Comparison of ENCODE assay signal across 21 mouse cellular contexts in the genomic region with DNA sequence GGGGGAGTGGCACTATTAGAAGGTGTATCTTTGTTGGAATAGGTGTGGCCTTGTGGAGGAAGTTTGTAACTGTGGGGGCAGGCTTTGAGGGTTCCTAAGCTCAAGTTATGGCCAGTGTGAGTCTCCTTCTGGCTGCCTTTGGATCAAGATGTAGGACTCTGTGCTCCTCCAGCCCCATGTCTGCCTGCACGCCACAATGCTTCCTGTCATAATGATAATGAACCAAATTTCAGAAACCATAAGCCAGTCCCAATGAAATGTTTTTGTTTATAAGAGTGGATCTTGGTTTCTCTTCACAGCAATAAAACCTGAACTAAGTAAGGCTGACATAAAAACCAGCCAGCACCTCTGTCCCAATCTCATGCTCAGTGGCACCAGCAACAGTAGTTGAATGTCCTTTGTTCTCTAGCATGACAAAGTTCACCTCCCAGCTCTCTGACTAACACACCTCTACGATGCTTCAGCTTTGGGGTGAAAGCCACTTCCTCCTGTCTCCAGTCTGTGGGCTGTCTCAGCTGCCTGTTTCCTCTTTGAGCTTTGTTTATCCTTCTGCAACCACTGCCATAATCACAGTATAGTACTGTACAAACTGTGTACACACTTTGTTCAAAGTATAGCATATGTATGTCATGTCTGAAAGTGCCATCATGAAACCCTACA. TPM values are rescaled to one million over a fixed set of nuclear protein-coding genes. Genes with fewer than 3 reads are reported as not detected.
DNase-seq lines count a peak whose midpoint lies in the region; ATAC-seq and TF ChIP-seq lines count a peak whose summit lies in the region.
"Had no signal": no experiment of that assay in that cellular context is flagged by ENCODE, and none has a peak within 500 bp of the region (broad histone marks: within the 10 kb centered on the region; RNA-seq: fewer than 3 reads in every experiment).

No protein-coding gene starts in this region.

- no peak overlapping the region for H3K4me3 ChIP-seq in stomach, postnatal 0 days (ENCODE audit: low read depth, low read length)
- H3K4me3 ChIP-seq in midbrain, embryonic 16.5 days (ENCODE audit: low read depth, low read length) = no peak overlapping the region
- no peak overlapping the region for H3K4me3 ChIP-seq in liver, embryonic 12.5 days
- H3K4me3 ChIP-seq: embryonic facial prominence, embryonic 12.5 days; midbrain, embryonic 15.5 days; neural tube, embryonic 13.5 days had no signal

- 72% methylated on average over 2 of the region's 2 CpGs for WGBS in stomach, postnatal 0 days
- WGBS in midbrain, embryonic 16.5 days = 92% methylated on average over 2 of the region's 2 CpGs
- 23% methylated on average over 2 of the region's 2 CpGs for WGBS in liver, embryonic 12.5 days (ENCODE audit: insufficient replicate concordance)

- TF ChIP-seq EP300 in stomach, postnatal 0 days (optimal IDR thresholded peaks at IDR 0.05) = no peak

- H3K9ac ChIP-seq in stomach, postnatal 0 days (ENCODE audit: low read length) = no peak overlapping the region
- no peak overlapping the region for H3K9ac ChIP-seq in midbrain, embryonic 16.5 days (ENCODE audit: low read depth, low read length)
- H3K9ac ChIP-seq in liver, embryonic 12.5 days = no peak overlapping the region
- H3K9ac ChIP-seq: embryonic facial prominence, embryonic 12.5 days; liver, postnatal 0 days; midbrain, embryonic 15.5 days; neural tube, embryonic 13.5 days had no signal

- no peak overlapping the region for H3K4me2 ChIP-seq in stomach, postnatal 0 days (replicated peaks; ENCODE audit: low read depth)
- no peak overlapping the region for H3K4me2 ChIP-seq in midbrain, embryonic 16.5 days (ENCODE audit: low read length)
- no peak overlapping the region for H3K4me2 ChIP-seq in liver, embryonic 12.5 days
- H3K4me2 ChIP-seq: embryonic facial prominence, embryonic 12.5 days; midbrain, embryonic 15.5 days; neural tube, embryonic 13.5 days had no signal

- H3K27ac ChIP-seq in stomach, postnatal 0 days (replicated peaks) = no peak overlapping the region
- H3K27ac ChIP-seq in midbrain, embryonic 16.5 days (ENCODE audit: low read length) = no peak overlapping the region
- no peak overlapping the region for H3K27ac ChIP-seq in liver, embryonic 12.5 days
- H3K27ac ChIP-seq: embryonic facial prominence, embryonic 12.5 days; midbrain, embryonic 15.5 days; neural tube, embryonic 13.5 days had no signal

- H3K36me3 ChIP-seq in stomach, postnatal 0 days (ENCODE audit: control insufficient read depth, insufficient read depth, low read length) = no peaks in the 10 kb centered on the region
- no peaks in the 10 kb centered on the region for H3K36me3 ChIP-seq in midbrain, embryonic 16.5 days (ENCODE audit: control insufficient read depth, insufficient read depth, low read length)
- no peaks in the 10 kb centered on the region for H3K36me3 ChIP-seq in liver, embryonic 12.5 days
- H3K36me3 ChIP-seq: embryonic facial prominence, embryonic 12.5 days; midbrain, embryonic 15.5 days; neural tube, embryonic 13.5 days had no signal

- no peaks in the 10 kb centered on the region for H3K27me3 ChIP-seq in stomach, postnatal 0 days (ENCODE audit: control insufficient read depth, insufficient read depth, low read length)
- H3K27me3 ChIP-seq in midbrain, embryonic 16.5 days (ENCODE audit: control insufficient read depth, insufficient read depth, low read depth, low read length) = no peaks in the 10 kb centered on the region
- H3K27me3 ChIP-seq in liver, embryonic 12.5 days (replicated peaks) = no peaks in the 10 kb centered on the region
- H3K27me3 ChIP-seq: embryonic facial prominence, embryonic 12.5 days; midbrain, embryonic 15.5 days; neural tube, embryonic 13.5 days had no signal

- no peaks in the 10 kb centered on the region for H3K9me3 ChIP-seq in stomach, postnatal 0 days (ENCODE audit: control insufficient read depth, low read length)
- no peaks in the 10 kb centered on the region for H3K9me3 ChIP-seq in midbrain, embryonic 16.5 days (replicated peaks; ENCODE audit: control insufficient read depth, low read length, poor library complexity, severe bottlenecking)
- H3K9me3 ChIP-seq in liver, embryonic 12.5 days (replicated peaks) = no peaks in the 10 kb centered on the region
- H3K9me3 ChIP-seq: embryonic facial prominence, embryonic 12.5 days; midbrain, embryonic 15.5 days; neural tube, embryonic 13.5 days had no signal

- no peaks in the 10 kb centered on the region for H3K4me1 ChIP-seq in stomach, postnatal 0 days (replicated peaks; ENCODE audit: control insufficient read depth, insufficient read depth)
- H3K4me1 ChIP-seq in midbrain, embryonic 16.5 days (ENCODE audit: control insufficient read depth, insufficient read depth, low read length) = no peaks in the 10 kb centered on the region
- H3K4me1 ChIP-seq in liver, embryonic 12.5 days = no peaks in the 10 kb centered on the region
- H3K4me1 ChIP-seq: embryonic facial prominence, embryonic 12.5 days; midbrain, embryonic 15.5 days; neural tube, embryonic 13.5 days had no signal

- peak; percentile 3 for DNase-seq in lung, postnatal 36 days
- no peak for DNase-seq in lung, postnatal 4 days
- DNase-seq in stomach, postnatal 0 days (ENCODE audit: low spot score) = no peak
- DNase-seq in heart, postnatal 25 days (ENCODE audit: low spot score) = no peak
- DNase-seq: adrenal gland, postnatal 25 days; B cell, adult 2 months; gastrocnemius, postnatal 10 days; kidney, adult 9 months; liver, postnatal 0 days; right cerebral cortex, postnatal 4 days had no signal

- no peak for TF ChIP-seq CTCF in stomach, postnatal 0 days (IDR thresholded peaks at IDR 0.05; ENCODE audit: low read depth)

- peak; percentile 78 to 90 for ATAC-seq in hematopoietic stem cell, adult 5-6 weeks (replicated peaks in 1 of 2; ENCODE audit: insufficient read depth in 1 of 2, low FRiP score in 2 of 2, low TSS enrichment in 1 of 2, low read depth in 1 of 2, poor library complexity in 2 of 2, severe bottlenecking in 2 of 2)
- ATAC-seq in stomach, postnatal 0 days (ENCODE audit: low FRiP score, low TSS enrichment) = peak; percentile 40; the same call in 1 of the 2 replicates
- no peak for ATAC-seq in midbrain, embryonic 16.5 days
- no peak for ATAC-seq in liver, embryonic 12.5 days
- ATAC-seq in cerebellum, adult (ENCODE audit: insufficient number of reproducible peaks, low FRiP score, low TSS enrichment) = no peak
- ATAC-seq: hindbrain, embryonic 16.5 days; liver, postnatal 0 days; midbrain, embryonic 15.5 days had no signal

- intact Hi-C loops in heart, postnatal 25 days (cut with DNase I) = no loop called here

RNA-seq across cellular contexts. Expression of a gene that starts 44.6 kb away (rescaled TPM):
- not detected in 2 replicates for total RNA-seq in hematopoietic stem cell, adult 5-6 weeks (2017)
- polyA plus RNA-seq in stomach, postnatal 0 days (2015; fragmentation: Nextera tagmentation; extraction: Ambion mirVana) = 1.7 and 3.1 TPM in 2 replicates
- 0.19 TPM in 1 of 2 replicates, not detected in the other for polyA plus RNA-seq in midbrain, embryonic 16.5 days (2015; fragmentation: Nextera tagmentation; extraction: Ambion mirVana)
- polyA plus RNA-seq in liver, embryonic 12.5 days (2016; fragmentation: Nextera tagmentation; extraction: Ambion mirVana) = 25.4 and 26.4 TPM in 2 replicates
- total RNA-seq in heart, postnatal 25 days (2021) = not detected
- total RNA-seq: heart, adult 8-10 months; layer of hippocampus, adult 18-20 months; MEL had no signal
- polyA plus RNA-seq: embryonic facial prominence, embryonic 12.5 days; neural tube, embryonic 13.5 days had no signal

Comparison
In these comparisons a context has a peak if more than half of its experiments do, and no peak if none do; other contexts are left out.
1. ATAC-seq: peak in hematopoietic stem cell, adult 5-6 weeks (2 of 2) and stomach, postnatal 0 days (single experiment); none in midbrain, embryonic 16.5 days (single experiment), liver, embryonic 12.5 days (single experiment) and cerebellum, adult (single experiment).